Mouse (Mus musculus) C2C12 (cell line): ENCODE results near the gene Pole2. TPM values are rescaled to one million over a fixed set of nuclear protein-coding genes. Genes with fewer than 3 reads are reported as not detected.
A peak's percentile ranks its signal among the peaks of the same experiment; 100 is the strongest.

Experiments used
- H3K27me3 ChIP-seq: one replicate; pipeline ENCODE4 v1.6.1; 2011; ENCODE audit not compliant: control insufficient read depth, insufficient read depth, insufficient read length
- H3K36me3 ChIP-seq: one replicate; pipeline ENCODE4 v1.6.1; 2011; ENCODE audit not compliant: control insufficient read depth, insufficient read depth
- H3K4me3 ChIP-seq: one replicate; pipeline ENCODE4 v1.5.1; 2011; ENCODE audit warnings: mild to moderate bottlenecking, control low read depth; ENCODE audit not compliant: poor library complexity, insufficient read depth, severe bottlenecking
- H3K79me2 ChIP-seq: one replicate; pipeline ENCODE4 v1.6.1; 2011; ENCODE audit not compliant: control insufficient read depth, insufficient read depth
- H3K79me3 ChIP-seq: one replicate; pipeline ENCODE4 v1.6.1; 2011; ENCODE audit warnings: low read depth, control low read depth
- H3ac ChIP-seq: one replicate; pipeline ENCODE3; 2011; ENCODE audit warnings: low read depth; ENCODE audit not compliant: control insufficient read depth, insufficient read length
- CEBPB ChIP-seq: IDR thresholded peaks from one replicate; pipeline ENCODE4 v1.6.1; 2011; ENCODE audit warnings: low read depth, mild to moderate bottlenecking, control low read depth, moderate library complexity
- CTCF ChIP-seq: IDR thresholded peaks from one replicate; pipeline ENCODE4 v1.5.1; 2011; ENCODE audit not compliant: control insufficient read depth, insufficient read depth, insufficient read length
- FOSL1 ChIP-seq: IDR thresholded peaks from one replicate; pipeline ENCODE4 v1.8.0; 2011; ENCODE audit warnings: mild to moderate bottlenecking, low read length; ENCODE audit not compliant: poor library complexity, insufficient read depth, severe bottlenecking
- MAX ChIP-seq: IDR thresholded peaks from one replicate; pipeline ENCODE4 v1.6.1; 2011; ENCODE audit warnings: mild to moderate bottlenecking, control low read depth
- MYOD1 ChIP-seq: IDR thresholded peaks from one replicate; pipeline ENCODE4 v1.6.1; 2011; ENCODE audit warnings: low read depth; ENCODE audit not compliant: control insufficient read depth, insufficient read length
- MYOG ChIP-seq: IDR thresholded peaks from one replicate; pipeline ENCODE4 v1.6.1; 2011; ENCODE audit not compliant: control insufficient read depth, insufficient read length; ENCODE audit errors: extremely low read depth
- USF1 ChIP-seq: IDR thresholded peaks from one replicate; pipeline ENCODE4 v1.6.1; 2011; ENCODE audit warnings: low read depth, mild to moderate bottlenecking, control low read depth, moderate library complexity
- polyA plus RNA-seq: library from polyadenylated mRNA; unstranded; fragments of >200 nt; fragmentation: generic; extraction: Trizol; gene quantifications from one replicate; pipeline ENCODE4 v1.2.1, GENCODE M21; 2012; ENCODE audit warnings: missing spikeins

Pole2 gene
- polyA plus RNA-seq, 1 experiment: 14.2 TPM

- Histone ChIP-seq H3ac (no peak overlapping the region), H3K79me3 (no peaks in the 10 kb centered on the region), H3K4me3 (no peak overlapping the region), H3K27me3 (no peaks in the 10 kb centered on the region), H3K79me2 (no peaks in the 10 kb centered on the region), H3K36me3 (no peaks in the 10 kb centered on the region)
- TF ChIP-seq CEBPB (no peak), FOSL1 (no peak), MAX (no peak), USF1 (no peak)
Measured at GRCm38 (mm10) chr12:69257836-69258235, 29.8 kb upstream of the Pole2 start.

GRCm38 (mm10) chr12:69253806-69254205 is 25.8 kb upstream of the Pole2 start:
- Histone ChIP-seq H3K79me2 (no peaks in the 10 kb centered on the region), H3ac (no peak overlapping the region), H3K4me3 (no peak overlapping the region), H3K36me3 (no peaks in the 10 kb centered on the region), H3K79me3 (no peaks in the 10 kb centered on the region), H3K27me3 (no peaks in the 10 kb centered on the region)
- no peak for TF ChIP-seq CTCF
- TF ChIP-seq FOSL1: no peak
- TF ChIP-seq MYOD1: no peak
- TF ChIP-seq USF1: no peak
- no peak for TF ChIP-seq MAX
- TF ChIP-seq CEBPB: no peak
- TF ChIP-seq MYOG: no peak

GRCm38 (mm10) chr12:69250756-69251155 is 22.8 kb upstream of the Pole2 start:
- H3K79me2 ChIP-seq: no peaks in the 10 kb centered on the region
- no peak overlapping the region for H3K4me3 ChIP-seq
- no peak overlapping the region for H3ac ChIP-seq
- no peaks in the 10 kb centered on the region for H3K27me3 ChIP-seq
- TF ChIP-seq CTCF: no peak
- no peak for TF ChIP-seq MAX
- no peaks in the 10 kb centered on the region for H3K36me3 ChIP-seq
- H3K79me3 ChIP-seq: no peaks in the 10 kb centered on the region

- Histone ChIP-seq H3K79me2 (no peaks in the 10 kb centered on the region), H3K27me3 (no peaks in the 10 kb centered on the region), H3K79me3 (no peaks in the 10 kb centered on the region), H3ac (no peak overlapping the region), H3K4me3 (no peak overlapping the region), H3K36me3 (no peaks in the 10 kb centered on the region)
- no peak for TF ChIP-seq MAX
- TF ChIP-seq CTCF: no peak
Measured at GRCm38 (mm10) chr12:69249766-69250165, 21.8 kb upstream of the Pole2 start.

GRCm38 (mm10) chr12:69241771-69242431 is 13.9 kb upstream of the Pole2 start:
- Histone ChIP-seq H3K79me3 (no peaks in the 10 kb centered on the region), H3K79me2 (no peaks in the 10 kb centered on the region), H3K27me3 (no peaks in the 10 kb centered on the region), H3K36me3 (no peaks in the 10 kb centered on the region), H3K4me3 (peak overlapping the region; percentile 57), H3ac (peak overlapping the region; percentile 83)
- TF ChIP-seq MYOG (no peak), FOSL1 (no peak), CTCF (no peak), CEBPB (no peak), MAX (no peak), USF1 (no peak), MYOD1 (no peak)

- Histone ChIP-seq H3K36me3 (no peaks in the 10 kb centered on the region), H3K27me3 (no peaks in the 10 kb centered on the region), H3K79me3 (no peaks in the 10 kb centered on the region), H3K4me3 (peak overlapping the region; percentile 57), H3ac (peak overlapping the region; percentile 83), H3K79me2 (no peaks in the 10 kb centered on the region)
- TF ChIP-seq FOSL1 (no peak), MAX (no peak), USF1 (no peak), CEBPB (no peak), MYOG (no peak), CTCF (no peak), MYOD1 (no peak)
Measured at GRCm38 (mm10) chr12:69241405-69241770, 13.4 kb upstream of the Pole2 start.

- peak within 1 kb of the TSS; percentile 57 for H3K4me3 ChIP-seq
- no peaks in the 10 kb centered on the region for H3K79me2 ChIP-seq
- no peaks in the 10 kb centered on the region for H3K36me3 ChIP-seq
- TF ChIP-seq CTCF: no peak
- no peak for TF ChIP-seq CEBPB
- TF ChIP-seq MAX: no peak
- no peak for TF ChIP-seq MYOG
- TF ChIP-seq USF1: no peak
- no peak for TF ChIP-seq FOSL1
- TF ChIP-seq MYOD1: no peak
- H3K27me3 ChIP-seq: no peaks in the 10 kb centered on the region
- H3ac ChIP-seq: peak within 1 kb of the TSS; percentile 83
- no peaks in the 10 kb centered on the region for H3K79me3 ChIP-seq
Measured at GRCm38 (mm10) chr12:69240876-69241275, 12.9 kb upstream of the Pole2 start, which contains the start of gene Klhdc1. Klhdc1 (plus strand) TSS chr12:69241176.
